Mouse (Mus musculus) T-cell, adult 2 months (primary cell): Measurements from ENCODE around the gene Stk38l.

Experiments
- DNase-seq: peaks from one replicate; pipeline ENCODE4 v3.0.0; 2022; ENCODE audit warnings: low spot score

Stk38l gene

GRCm38 (mm10) chr6:146724581-146725383, at the start of gene Stk38l:
Stk38l (plus strand) TSS chr6:146724995.
- DNase-seq = peak; percentile 94

- no peak for DNase-seq
Measured at GRCm38 (mm10) chr6:146676904-146677303, 47.9 kb upstream of the Stk38l start.

- no peak for DNase-seq
Measured at GRCm38 (mm10) chr6:146678136-146679070, 46.4 kb upstream of the Stk38l start.

GRCm38 (mm10) chr6:146683881-146684280, 40.9 kb upstream of the Stk38l start:
- DNase-seq = no peak

- peak; percentile 72 for DNase-seq
Measured at GRCm38 (mm10) chr6:146685781-146686308, 39.0 kb upstream of the Stk38l start.

GRCm38 (mm10) chr6:146686463-146687196, 38.2 kb upstream of the Stk38l start:
- peak; percentile 3 for DNase-seq

- DNase-seq = no peak
Measured at GRCm38 (mm10) chr6:146688010-146688409, 36.8 kb upstream of the Stk38l start.

- DNase-seq = no peak
Measured at GRCm38 (mm10) chr6:146688861-146689260, 35.9 kb upstream of the Stk38l start.

GRCm38 (mm10) chr6:146697767-146698166, 27.0 kb upstream of the Stk38l start:
- DNase-seq = no peak

GRCm38 (mm10) chr6:146698376-146698775, 26.4 kb upstream of the Stk38l start:
- no peak for DNase-seq

- no peak for DNase-seq
Measured at GRCm38 (mm10) chr6:146700461-146700860, 24.3 kb upstream of the Stk38l start.

- DNase-seq = no peak
Measured at GRCm38 (mm10) chr6:146702126-146702881, 22.5 kb upstream of the Stk38l start.

GRCm38 (mm10) chr6:146703351-146703750, 21.4 kb upstream of the Stk38l start:
- DNase-seq = no peak

GRCm38 (mm10) chr6:146705631-146706030, 19.2 kb upstream of the Stk38l start:
- DNase-seq = no peak

- DNase-seq = no peak
Measured at GRCm38 (mm10) chr6:146719606-146720005, 5.2 kb upstream of the Stk38l start.

- no peak for DNase-seq
Measured at GRCm38 (mm10) chr6:146723805-146724204, 990 bp upstream of the Stk38l start.

GRCm38 (mm10) chr6:146725384-146725791, 593 bp downstream of the Stk38l start:
- DNase-seq = no peak

GRCm38 (mm10) chr6:146731031-146731430, 6.2 kb downstream of the Stk38l start:
- no peak for DNase-seq

- no peak for DNase-seq
Measured at GRCm38 (mm10) chr6:146731692-146732091, 6.9 kb downstream of the Stk38l start.

GRCm38 (mm10) chr6:146732232-146732631, 7.4 kb downstream of the Stk38l start:
- DNase-seq = no peak

GRCm38 (mm10) chr6:146732676-146733075, 7.9 kb downstream of the Stk38l start:
- DNase-seq = no peak
